Mouse (Mus musculus) forebrain, embryonic 10.5 days (tissue): ENCODE measurements around the gene Olfr1. TPM values are rescaled to one million over a fixed set of nuclear protein-coding genes. Genes with fewer than 3 reads are reported as not detected.

Experiments used
- DNase-seq: peaks from one replicate; pipeline ENCODE4 v3.0.0-alpha.2; 2017; ENCODE audit warnings: low spot score; ENCODE audit errors: extremely low spot score
- H3K27ac ChIP-seq: fragments of 300-500 bp; sonication (generic); 2 replicates; pipeline ENCODE4 v1.5.1; 2016; ENCODE audit warnings: mild to moderate bottlenecking
- H3K27me3 ChIP-seq: fragments of 300-500 bp; sonication (generic); 2 replicates; pipeline ENCODE4 v1.6.1; 2016; ENCODE audit warnings: mild to moderate bottlenecking; ENCODE audit not compliant: poor library complexity, severe bottlenecking
- H3K36me3 ChIP-seq: fragments of 300-500 bp; sonication (generic); replicated peaks from 2 replicates; pipeline ENCODE4 v1.6.1; 2016; ENCODE audit warnings: mild to moderate bottlenecking, moderate library complexity
- H3K4me1 ChIP-seq: fragments of 300-500 bp; sonication (generic); 2 replicates; pipeline ENCODE4 v1.6.1; 2016
- H3K4me3 ChIP-seq: fragments of 300-500 bp; sonication (generic); 2 replicates; pipeline ENCODE4 v1.5.1; 2016; ENCODE audit warnings: mild to moderate bottlenecking, moderate library complexity
- H3K9me3 ChIP-seq: fragments of 300-500 bp; sonication (generic); 2 replicates; pipeline ENCODE4 v1.6.1; 2016; ENCODE audit warnings: mild to moderate bottlenecking, moderate library complexity
- WGBS: fragments of 180-500 bp; shearing (Covaris S2); methylation state at CpG from one replicate; pipeline ENCODE4 v1.1.7; 2016; 5-methylcytosine and 5-hydroxymethylcytosine counted together
- polyA plus RNA-seq: library from polyadenylated mRNA; unstranded; fragments of >200 nt; fragmentation: Nextera tagmentation; extraction: Ambion mirVana; gene quantifications from 2 replicates; pipeline ENCODE4 v1.2.1, GENCODE M21; 2016

The Olfr1 gene
- not detected in 2 replicates for polyA plus RNA-seq

DNA sequence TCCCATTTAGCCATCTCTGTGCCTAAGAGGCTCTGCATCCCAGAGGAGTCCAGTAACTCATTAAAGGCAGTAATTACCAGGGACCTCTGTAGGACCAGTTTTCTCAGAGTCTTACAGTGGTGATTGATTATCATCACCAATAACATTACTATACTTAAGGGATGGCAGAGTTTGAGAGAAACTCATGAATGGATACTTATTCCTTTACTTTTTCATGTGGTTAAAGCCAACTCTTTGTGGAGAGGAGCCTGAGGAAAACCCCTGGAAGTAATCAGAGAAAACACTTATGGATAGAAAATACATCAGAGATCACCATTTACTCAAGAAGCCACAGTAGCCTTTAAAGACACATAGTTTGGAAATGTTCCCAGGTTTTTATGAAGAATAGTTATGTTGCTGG is at the start of gene Olfr1:
Gene Olfr1, minus strand, starts transcription at position 101 of the 400 bp plus-strand sequence.
- Histone ChIP-seq H3K9me3 (peaks cover 5% of the 10 kb centered on the region; the same call in 1 of the 2 replicates), H3K4me3 (no peak within 1 kb of the TSS), H3K27ac (no peak within 1 kb of the TSS), H3K4me1 (no peaks in the 10 kb centered on the region), H3K27me3 (no peaks in the 10 kb centered on the region), H3K36me3 (no peaks in the 10 kb centered on the region)
- DNase-seq = no peak

DNA sequence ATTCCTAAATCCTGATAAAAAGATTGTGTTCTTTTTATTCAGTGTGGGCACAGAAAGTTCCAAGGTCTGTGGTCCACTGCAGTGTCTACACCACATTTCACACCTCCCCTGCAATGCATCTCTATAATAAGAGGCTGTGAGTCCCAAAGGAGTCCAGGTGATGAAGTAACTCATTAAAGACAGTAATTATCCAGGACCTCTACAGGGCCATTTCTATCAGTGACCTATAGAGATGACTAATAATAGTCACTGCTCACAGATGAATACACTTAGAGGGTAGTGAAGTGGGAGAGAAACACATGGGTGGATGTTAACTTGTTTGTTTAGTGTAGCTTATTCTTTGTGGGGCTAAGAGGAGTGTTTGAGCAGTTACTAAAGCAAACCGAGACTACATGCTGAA is 29.0 kb upstream of the Olfr1 start, which contains the start of gene Olfr378:
Gene Olfr378, minus strand, starts transcription at position 101 of the 400 bp plus-strand sequence.
- no peak for DNase-seq
- Histone ChIP-seq H3K4me1 (no peaks in the 10 kb centered on the region), H3K27me3 (no peaks in the 10 kb centered on the region), H3K36me3 (no peaks in the 10 kb centered on the region), H3K27ac (no peak within 1 kb of the TSS), H3K4me3 (no peak within 1 kb of the TSS), H3K9me3 (peaks cover 14% of the 10 kb centered on the region; the same call in 1 of the 2 replicates)
- WGBS = 88% methylated on average over 1 of the region's 1 CpGs

DNA sequence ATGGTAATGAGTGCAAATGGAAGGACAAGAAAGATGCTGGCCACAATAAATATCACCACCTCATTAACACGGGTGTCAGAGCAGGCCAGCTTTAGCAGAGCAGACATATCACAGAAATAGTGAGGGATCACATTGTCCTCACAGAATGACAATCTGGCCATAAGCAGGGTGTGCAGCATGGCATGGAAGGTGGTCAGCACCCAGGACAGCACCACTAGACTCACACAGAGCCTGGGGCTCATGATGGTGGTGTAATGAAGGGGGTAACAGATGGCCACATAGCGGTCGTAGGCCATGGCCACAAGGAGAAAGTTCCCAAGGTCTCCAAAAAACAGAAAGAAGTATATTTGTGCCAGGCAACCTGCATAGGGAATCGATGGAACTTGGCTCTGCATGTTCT is 4.0 kb downstream of the Olfr1 start:
- Histone ChIP-seq H3K4me3 (no peak overlapping the region), H3K27me3 (no peaks in the 10 kb centered on the region), H3K4me1 (no peaks in the 10 kb centered on the region), H3K27ac (no peak overlapping the region), H3K36me3 (no peaks in the 10 kb centered on the region), H3K9me3 (peaks cover 8% of the 10 kb centered on the region; the same call in 1 of the 2 replicates)
- DNase-seq = no peak
- WGBS = 78% methylated on average over 4 of the region's 4 CpGs

DNA sequence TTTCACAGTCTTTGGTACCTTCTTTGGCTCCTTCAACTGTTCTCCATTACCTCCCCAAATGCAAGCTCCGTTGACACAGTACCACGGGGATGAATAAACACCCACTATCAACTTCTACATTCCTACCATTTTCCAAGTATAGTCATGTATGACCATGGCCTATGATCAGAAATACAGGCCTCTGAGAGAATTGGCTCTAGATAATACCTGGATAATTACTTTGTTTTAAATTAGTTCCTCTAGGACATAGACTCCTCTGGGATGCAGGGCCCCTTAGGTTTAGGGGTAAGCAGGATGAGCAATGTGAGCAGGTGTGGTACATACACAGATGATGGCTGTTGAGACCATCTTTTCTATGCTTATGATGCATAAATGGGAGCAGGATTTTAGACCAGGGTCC is 28.5 kb downstream of the Olfr1 start, which contains the start of gene Olfr376:
Gene Olfr376, plus strand, starts transcription at position 301 of the 400 bp plus-strand sequence.
- no peak for DNase-seq
- WGBS = 96% methylated on average over 2 of the region's 2 CpGs
- Histone ChIP-seq H3K36me3 (no peaks in the 10 kb centered on the region), H3K4me3 (no peak within 1 kb of the TSS), H3K27me3 (no peaks in the 10 kb centered on the region), H3K27ac (no peak within 1 kb of the TSS), H3K9me3 (peaks cover 7% of the 10 kb centered on the region), H3K4me1 (no peaks in the 10 kb centered on the region)

DNA sequence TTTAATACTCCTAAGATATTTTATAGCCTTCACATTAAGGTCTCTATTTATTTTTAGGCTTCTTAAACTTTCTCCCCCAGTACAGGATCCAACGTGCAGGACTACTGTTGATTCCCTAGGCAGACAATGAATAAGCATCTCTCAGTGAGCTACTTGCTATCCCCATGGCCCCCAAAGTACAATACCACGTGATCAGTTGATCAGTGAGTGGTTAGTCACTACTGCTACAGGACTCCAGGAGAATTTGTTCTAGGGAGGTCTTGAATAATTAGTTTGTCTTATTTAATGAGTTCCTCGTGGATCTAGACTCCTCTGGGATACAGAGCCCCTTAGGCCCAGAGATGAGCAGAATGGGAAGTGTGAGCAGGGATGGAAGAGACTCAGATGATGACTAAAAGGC is 48.9 kb downstream of the Olfr1 start, which contains the start of gene Olfr20:
Gene Olfr20, plus strand, starts transcription at position 301 of the 400 bp plus-strand sequence.
- H3K4me1 ChIP-seq = no peaks in the 10 kb centered on the region
- no peaks in the 10 kb centered on the region for H3K27me3 ChIP-seq
- 52% methylated on average over 3 of the region's 3 CpGs for WGBS
- no peak for DNase-seq
- H3K36me3 ChIP-seq = no peaks in the 10 kb centered on the region
- no peaks in the 10 kb centered on the region for H3K9me3 ChIP-seq
- H3K27ac ChIP-seq = no peak within 1 kb of the TSS
- H3K4me3 ChIP-seq = no peak within 1 kb of the TSS

Other genes with a start within 250 kb of the Olfr1 start
- gene P2rx5, start 239.2 kb downstream of the Olfr1 start, polyA plus RNA-seq = 0.10 and 0.24 TPM in 2 replicates
- gene Emc6, start 222.6 kb downstream of the Olfr1 start, polyA plus RNA-seq = 135 and 138 TPM in 2 replicates
- 143 TPM in 2 replicates for gene Tax1bp3, start 222.5 kb downstream of the Olfr1 start, polyA plus RNA-seq
- 14.8 and 16.1 TPM in 2 replicates for gene Ctns, start 200.6 kb downstream of the Olfr1 start, polyA plus RNA-seq
- 0.69 and 0.81 TPM in 2 replicates for gene Shpk, start 200.2 kb downstream of the Olfr1 start, polyA plus RNA-seq
- not detected in 2 replicates for gene Trpv1, start 165.3 kb downstream of the Olfr1 start, polyA plus RNA-seq
- gene Trpv3, start 132.2 kb downstream of the Olfr1 start, polyA plus RNA-seq = 0.02 TPM in 1 of 2 replicates, not detected in the other
- 0.12 and 0.14 TPM in 2 replicates for gene Aspa, start 70.0 kb downstream of the Olfr1 start, polyA plus RNA-seq
- not detected in 2 replicates for gene Gm49340, start 69.9 kb downstream of the Olfr1 start, polyA plus RNA-seq
- not detected in 2 replicates for gene Spata22, start 69.9 kb downstream of the Olfr1 start, polyA plus RNA-seq
- not detected in 2 replicates for gene Olfr20, start 48.8 kb downstream of the Olfr1 start, polyA plus RNA-seq
- gene Olfr376, start 28.4 kb downstream of the Olfr1 start, polyA plus RNA-seq = not detected in 2 replicates
- gene Olfr378, start 28.9 kb upstream of the Olfr1 start, polyA plus RNA-seq = not detected in 2 replicates
- gene Olfr380, start 57.9 kb upstream of the Olfr1 start, polyA plus RNA-seq = not detected in 2 replicates
- not detected in 2 replicates for gene Olfr381, start 92.0 kb upstream of the Olfr1 start, polyA plus RNA-seq
- not detected in 2 replicates for gene Olfr382, start 117.6 kb upstream of the Olfr1 start, polyA plus RNA-seq
- not detected in 2 replicates for gene Olfr385, start 193.4 kb upstream of the Olfr1 start, polyA plus RNA-seq
- gene Olfr384, start 199.0 kb upstream of the Olfr1 start, polyA plus RNA-seq = not detected in 2 replicates